In the genomic region with DNA sequence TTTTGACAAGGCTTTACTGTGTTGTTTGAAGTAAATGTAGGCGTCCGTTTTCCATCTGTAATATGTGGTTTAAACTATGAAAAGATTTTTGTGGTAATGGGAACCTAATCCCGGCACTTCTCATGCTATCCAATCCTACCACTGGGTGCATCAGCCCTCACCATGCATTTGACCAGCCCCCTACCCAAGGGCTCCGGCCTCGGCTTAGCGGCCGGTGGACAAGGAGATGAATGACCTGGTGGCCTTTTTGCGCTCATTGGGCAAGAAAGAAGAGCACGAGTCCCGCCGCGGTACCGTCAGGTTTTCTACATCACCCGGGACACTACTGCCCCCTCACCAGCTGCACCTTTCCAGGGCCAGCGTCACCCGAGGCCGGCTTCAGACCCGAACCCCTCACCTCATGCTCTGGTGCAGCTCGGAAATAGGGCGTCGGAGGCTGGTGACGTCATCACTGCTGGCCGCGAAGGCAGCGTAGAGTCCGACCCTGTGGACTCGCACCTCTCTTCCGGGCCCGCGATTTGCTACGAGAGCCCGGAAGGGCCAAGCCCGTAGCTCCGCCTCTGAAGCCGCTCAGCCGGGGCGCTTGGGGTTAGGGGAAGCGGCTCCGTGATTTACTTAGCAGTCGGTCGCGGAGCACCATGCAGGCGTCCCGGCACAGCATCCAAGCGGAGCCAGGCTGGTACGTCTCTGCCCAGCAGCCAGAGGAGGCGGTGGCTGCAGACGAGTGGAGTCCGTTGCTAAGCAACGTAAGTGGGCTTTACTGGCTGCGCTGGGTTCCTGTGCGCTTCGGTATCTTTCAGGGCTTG, we compare ENCODE assay signal across 8 mouse cellular contexts. TPM values are rescaled to one million over a fixed set of nuclear protein-coding genes. Genes with fewer than 3 reads are reported as not detected.
DNase-seq lines count a peak whose midpoint lies in the region; ATAC-seq lines count a peak whose summit lies in the region.

A gene (minus strand): TSS at position 424 of the 806 bp plus-strand sequence.
A gene (plus strand): TSS at position 493 of the 806 bp plus-strand sequence.

- H3K36me3 ChIP-seq in hindbrain, embryonic 14.5 days (replicated peaks; ENCODE audit: control insufficient read depth, insufficient read depth) = peaks cover 13% of the 10 kb centered on the region

- H3K4me3 ChIP-seq in hindbrain, embryonic 14.5 days (replicated peaks; ENCODE audit: low read length) = peak within 1 kb of the TSS; percentile 82

- H3K4me1 ChIP-seq in hindbrain, embryonic 14.5 days (replicated peaks; ENCODE audit: control insufficient read depth, insufficient read depth, low read length) = peaks cover 13% of the 10 kb centered on the region

- WGBS in hindbrain, embryonic 14.5 days = 1% methylated on average over 53 of the region's 53 CpGs

- H3K27me3 ChIP-seq in hindbrain, embryonic 14.5 days (ENCODE audit: control insufficient read depth, insufficient read depth, low read length) = no peaks in the 10 kb centered on the region

- peak within 1 kb of the TSS; percentile 73 for H3K4me2 ChIP-seq in hindbrain, embryonic 14.5 days (replicated peaks)

- DNase-seq in NIH3T3 (ENCODE audit: low read depth) = peak; percentile 96
- peak; percentile 96 for DNase-seq in cerebellum, postnatal 10 days
- peak; percentile 88 for DNase-seq in frontal cortex, postnatal 14 days (ENCODE audit: low spot score in 2 of 2)
- peak; percentile 94 for DNase-seq in hindbrain, embryonic 14.5 days (ENCODE audit: low spot score)
- peak; percentile 88 to 91 for DNase-seq in layer of hippocampus, postnatal 36 days
- DNase-seq in lung, postnatal 36 days = peak; percentile 95
- peak; percentile 97 for DNase-seq in retina, postnatal 1 day
- peak; percentile 85 to 88 for DNase-seq in urinary bladder, adult 18-20 months (ENCODE audit: low spot score in 2 of 2)

- H3K27ac ChIP-seq in hindbrain, embryonic 14.5 days = peak within 1 kb of the TSS; percentile 81

- ATAC-seq in hindbrain, embryonic 14.5 days (ENCODE audit: low FRiP score) = peak; percentile 98

- peak within 1 kb of the TSS; percentile 84 for H3K9ac ChIP-seq in hindbrain, embryonic 14.5 days

- H3K9me3 ChIP-seq in hindbrain, embryonic 14.5 days (ENCODE audit: control insufficient read depth, low read length) = no peaks in the 10 kb centered on the region

RNA-seq across cellular contexts. Expression of the first gene that starts in this region (rescaled TPM):
- 16.9 and 18.4 TPM in 2 replicates for polyA plus RNA-seq in hindbrain, embryonic 14.5 days (2014; fragmentation: Nextera tagmentation; extraction: Ambion mirVana)
- 10 to 100 TPM in 1 of 2 experiments, 1 to 10 TPM in 1; 9.8 to 11.0 TPM for total RNA-seq in layer of hippocampus, postnatal 36 days (2021)

RNA-seq across cellular contexts. Expression of the second gene that starts in this region (rescaled TPM):
- 11.9 and 16.1 TPM in 2 replicates for polyA plus RNA-seq in hindbrain, embryonic 14.5 days (2014; fragmentation: Nextera tagmentation; extraction: Ambion mirVana)
- total RNA-seq in layer of hippocampus, postnatal 36 days (2021) = 10 to 100 TPM; 13.8 to 16.8 TPM

Comparison
In these comparisons a context has a peak if more than half of its experiments do, and no peak if none do; other contexts are left out.
1. Peak in every context shown above with its lines: DNase-seq, ATAC-seq, H3K4me3 ChIP-seq and H3K27ac ChIP-seq.